Mouse (Mus musculus): ENCODE results near the gene Tmem30c. TPM values are rescaled to one million over a fixed set of nuclear protein-coding genes. Genes with fewer than 3 reads are reported as not detected.
A peak's percentile ranks its signal among the peaks of the same experiment; 100 is the strongest.
"Not testable (repeated sequence)": the region's sequence is repeated elsewhere in the genome, so short reads cannot be mapped to it uniquely, and the experiment has no call there.

Tmem30c gene
- polyA plus RNA-seq, 1 experiment from 2014 or later = 0.24 TPM

GRCm38 (mm10) chr16:57247464-57247863, 45.2 kb downstream of the Tmem30c start:
- H3K27me3 ChIP-seq = 0 out of 2 replicates have a peak, but pooled peaks cover 5% of the 10 kb centered on the region
- no peak overlapping the region for H3K4me3 ChIP-seq (replicated peaks)
- H3K4me1 ChIP-seq (replicated peaks) = no peaks in the 10 kb centered on the region
- H3K9me3 ChIP-seq = no peaks in the 10 kb centered on the region
- H3K36me3 ChIP-seq = no peaks in the 10 kb centered on the region
- no peak overlapping the region for H3K27ac ChIP-seq
- ATAC-seq = no peak
- no peak overlapping the region for H3K4me2 ChIP-seq (replicated peaks)
- H3K9ac ChIP-seq (replicated peaks) = no peak overlapping the region
- WGBS = 91% methylated on average over 4 of the region's 4 CpGs

GRCm38 (mm10) chr16:57246596-57246995, 46.1 kb downstream of the Tmem30c start:
- no peak overlapping the region for H3K27ac ChIP-seq
- H3K4me1 ChIP-seq (replicated peaks) = no peaks in the 10 kb centered on the region
- H3K36me3 ChIP-seq = no peaks in the 10 kb centered on the region
- no peak overlapping the region for H3K4me3 ChIP-seq (replicated peaks)
- no peaks in the 10 kb centered on the region for H3K9me3 ChIP-seq
- no peak for ATAC-seq
- 95% methylated on average over 3 of the region's 3 CpGs for WGBS
- H3K4me2 ChIP-seq (replicated peaks) = no peak overlapping the region
- H3K27me3 ChIP-seq = 0 out of 2 replicates have a peak, but pooled peaks cover 5% of the 10 kb centered on the region
- no peak overlapping the region for H3K9ac ChIP-seq (replicated peaks)

GRCm38 (mm10) chr16:57243858-57244248, 48.8 kb downstream of the Tmem30c start:
- ATAC-seq = peak; percentile 86
- H3K27ac ChIP-seq = no peak overlapping the region
- H3K27me3 ChIP-seq = 0 out of 2 replicates have a peak, but pooled peaks cover 5% of the 10 kb centered on the region
- no peaks in the 10 kb centered on the region for H3K4me1 ChIP-seq (replicated peaks)
- H3K4me2 ChIP-seq (replicated peaks) = no peak overlapping the region
- no peak overlapping the region for H3K4me3 ChIP-seq (replicated peaks)
- 13% methylated on average over 6 of the region's 6 CpGs for WGBS
- no peak overlapping the region for H3K9ac ChIP-seq (replicated peaks)
- H3K36me3 ChIP-seq = no peaks in the 10 kb centered on the region
- H3K9me3 ChIP-seq = no peaks in the 10 kb centered on the region

- 62% methylated on average over 10 of the region's 10 CpGs for WGBS
- Histone ChIP-seq H3K27me3 (0 out of 2 replicates have a peak, but pooled peaks cover 5% of the 10 kb centered on the region), H3K9me3 (no peaks in the 10 kb centered on the region), H3K4me2 (replicated peaks) (no peak overlapping the region), H3K4me3 (replicated peaks) (no peak overlapping the region), H3K9ac (replicated peaks) (no peak overlapping the region), H3K36me3 (no peaks in the 10 kb centered on the region), H3K4me1 (replicated peaks) (no peaks in the 10 kb centered on the region), H3K27ac (no peak overlapping the region)
- peak; percentile 40 for ATAC-seq
These were observed 49.3 kb downstream of the Tmem30c start for GRCm38 (mm10) chr16:57243205-57243857.

GRCm38 (mm10) chr16:57242857-57243204, 49.8 kb downstream of the Tmem30c start:
- Histone ChIP-seq H3K27ac (no peak overlapping the region), H3K4me2 (replicated peaks) (no peak overlapping the region), H3K9me3 (no peaks in the 10 kb centered on the region), H3K4me1 (replicated peaks) (no peaks in the 10 kb centered on the region), H3K27me3 (0 out of 2 replicates have a peak, but pooled peaks cover 5% of the 10 kb centered on the region), H3K9ac (replicated peaks) (no peak overlapping the region), H3K36me3 (no peaks in the 10 kb centered on the region), H3K4me3 (replicated peaks) (no peak overlapping the region)
- no peak for ATAC-seq
- 86% methylated on average over 5 of the region's 5 CpGs for WGBS

- H3K4me2 ChIP-seq (replicated peaks) = no peak overlapping the region
- no peaks in the 10 kb centered on the region for H3K9me3 ChIP-seq
- no peaks in the 10 kb centered on the region for H3K27me3 ChIP-seq
- no peaks in the 10 kb centered on the region for H3K4me1 ChIP-seq (replicated peaks)
- 57% methylated on average over 7 of the region's 7 CpGs for WGBS
- H3K4me3 ChIP-seq (replicated peaks) = no peak overlapping the region
- no peak overlapping the region for H3K27ac ChIP-seq
- no peak overlapping the region for H3K9ac ChIP-seq (replicated peaks)
- ATAC-seq = no peak
- H3K36me3 ChIP-seq = no peaks in the 10 kb centered on the region
These were observed 56.7 kb downstream of the Tmem30c start for GRCm38 (mm10) chr16:57235871-57236510.

- not testable (repeated sequence) for H3K9me3 ChIP-seq; H3K27ac ChIP-seq; H3K9ac ChIP-seq (replicated peaks); H3K27me3 ChIP-seq; H3K36me3 ChIP-seq; ATAC-seq
- H3K4me3 ChIP-seq (replicated peaks) = peak overlapping the region; percentile 91
- H3K4me2 ChIP-seq (replicated peaks) = peak overlapping the region; percentile 69
- WGBS = 74% methylated on average over 5 of the region's 5 CpGs
- H3K4me1 ChIP-seq (replicated peaks) = peaks cover 12% of the 10 kb centered on the region
These were observed 60.7 kb downstream of the Tmem30c start for GRCm38 (mm10) chr16:57231937-57232310.

GRCm38 (mm10) chr16:57231089-57231936, 61.4 kb downstream of the Tmem30c start, which contains the start of gene Tbc1d23:
Gene Tbc1d23 (minus strand): TSS chr16:57231504.
- peak within 1 kb of the TSS; percentile 89 for H3K9ac ChIP-seq (replicated peaks)
- under 1% methylated on average over 42 of the region's 42 CpGs for WGBS
- H3K4me1 ChIP-seq (replicated peaks) = peaks cover 12% of the 10 kb centered on the region
- H3K9me3 ChIP-seq = no peaks in the 10 kb centered on the region
- peak within 1 kb of the TSS; percentile 91 for H3K4me3 ChIP-seq (replicated peaks)
- H3K27me3 ChIP-seq = no peaks in the 10 kb centered on the region
- H3K4me2 ChIP-seq (replicated peaks) = peak within 1 kb of the TSS; percentile 69
- peak within 1 kb of the TSS; percentile 85 for H3K27ac ChIP-seq
- no peaks in the 10 kb centered on the region for H3K36me3 ChIP-seq
- ATAC-seq = peak; percentile 99

GRCm38 (mm10) chr16:57226444-57226843, 66.2 kb downstream of the Tmem30c start:
- ATAC-seq = no peak
- Histone ChIP-seq H3K36me3 (no peaks in the 10 kb centered on the region), H3K27ac (no peak overlapping the region), H3K4me1 (replicated peaks) (peaks cover 12% of the 10 kb centered on the region), H3K9me3 (no peaks in the 10 kb centered on the region), H3K4me2 (replicated peaks) (no peak overlapping the region), H3K4me3 (replicated peaks) (no peak overlapping the region), H3K9ac (replicated peaks) (no peak overlapping the region), H3K27me3 (no peaks in the 10 kb centered on the region)
- 93% methylated on average over 5 of the region's 5 CpGs for WGBS

- 97% methylated on average over 6 of the region's 6 CpGs for WGBS
These were observed 72.3 kb downstream of the Tmem30c start for GRCm38 (mm10) chr16:57220361-57220760.

More at GRCm38 (mm10) chr16:57220361-57220760, 72.3 kb downstream of the Tmem30c start:
- Histone ChIP-seq H3K4me3 (replicated peaks) (no peak overlapping the region), H3K9ac (replicated peaks) (no peak overlapping the region), H3K4me2 (replicated peaks) (no peak overlapping the region), H3K27me3 (no peaks in the 10 kb centered on the region), H3K4me1 (replicated peaks) (no peaks in the 10 kb centered on the region), H3K9me3 (no peaks in the 10 kb centered on the region), H3K27ac (no peak overlapping the region), H3K36me3 (peaks cover 15% of the 10 kb centered on the region)
- ATAC-seq = no peak
